Mouse (Mus musculus) layer of hippocampus, adult 9-11 months (tissue): ENCODE data around the gene Dpp7.

ENCODE experiments used
- DNase-seq: peaks from one replicate; pipeline ENCODE4 v3.0.0; 2022

The Dpp7 gene

GRCm38 (mm10) chr2:25356208-25357079, at the start of gene Dpp7:
Gene Dpp7 (minus strand): TSS chr2:25356359.
- peak; percentile 84 for DNase-seq

GRCm38 (mm10) chr2:25403994-25404393, 47.8 kb upstream of the Dpp7 start:
- DNase-seq: no peak

GRCm38 (mm10) chr2:25402972-25403601, 46.9 kb upstream of the Dpp7 start:
- DNase-seq: peak; percentile 91

GRCm38 (mm10) chr2:25402377-25402971, 46.3 kb upstream of the Dpp7 start:
- peak; percentile 74 for DNase-seq

- DNase-seq: no peak
Measured at GRCm38 (mm10) chr2:25400764-25401163, 44.6 kb upstream of the Dpp7 start.

- DNase-seq: no peak
Measured at GRCm38 (mm10) chr2:25400291-25400690, 44.1 kb upstream of the Dpp7 start.

- DNase-seq: no peak
Measured at GRCm38 (mm10) chr2:25399051-25399450, 42.9 kb upstream of the Dpp7 start, which contains the start of gene Npdc1. Gene Npdc1 (plus strand): TSS chr2:25399351.

- no peak for DNase-seq
Measured at GRCm38 (mm10) chr2:25398065-25398464, 41.9 kb upstream of the Dpp7 start.

- DNase-seq: no peak
Measured at GRCm38 (mm10) chr2:25397010-25397409, 40.9 kb upstream of the Dpp7 start.

GRCm38 (mm10) chr2:25396597-25396983, 40.4 kb upstream of the Dpp7 start:
- no peak for DNase-seq

GRCm38 (mm10) chr2:25395721-25396596, 39.8 kb upstream of the Dpp7 start, which contains the start of gene Entpd2:
Gene Entpd2 (plus strand): TSS chr2:25395874.
- DNase-seq: no peak

GRCm38 (mm10) chr2:25394281-25395221, 38.4 kb upstream of the Dpp7 start:
- DNase-seq: peak; percentile 70

GRCm38 (mm10) chr2:25391266-25391665, 35.1 kb upstream of the Dpp7 start:
- no peak for DNase-seq

- no peak for DNase-seq
Measured at GRCm38 (mm10) chr2:25384492-25384891, 28.3 kb upstream of the Dpp7 start.

GRCm38 (mm10) chr2:25376589-25376988, 20.4 kb upstream of the Dpp7 start:
- DNase-seq: no peak

GRCm38 (mm10) chr2:25373431-25373830, 17.3 kb upstream of the Dpp7 start:
- no peak for DNase-seq

- DNase-seq: no peak
Measured at GRCm38 (mm10) chr2:25372644-25373391, 16.7 kb upstream of the Dpp7 start.

GRCm38 (mm10) chr2:25371764-25372643, 15.8 kb upstream of the Dpp7 start, which contains the start of gene Sapcd2:
Gene Sapcd2 (plus strand): TSS chr2:25372321.
- DNase-seq: peak; percentile 91

- DNase-seq: no peak
Measured at GRCm38 (mm10) chr2:25369996-25370395, 13.8 kb upstream of the Dpp7 start.
